In genomic region chr6:117922041-117922440, GRCm38 (mm10) we compare ENCODE assay signal across 21 mouse cellular contexts. TPM values are rescaled to one million over a fixed set of nuclear protein-coding genes. Genes with fewer than 3 reads are reported as not detected.
"Had no signal": no experiment of that assay in that cellular context is flagged by ENCODE, and none has a peak within 500 bp of the region (broad histone marks: within the 10 kb centered on the region; RNA-seq: fewer than 3 reads in every experiment).

No protein-coding gene starts in this region.

- H3K9ac ChIP-seq: liver, postnatal 0 days; lung, embryonic 15.5 days; midbrain, embryonic 13.5 days; midbrain, embryonic 15.5 days; neural tube, embryonic 12.5 days; stomach, embryonic 15.5 days had no signal

- H3K9me3 ChIP-seq: lung, embryonic 15.5 days; megakaryocyte, embryonic 14.5 days; midbrain, embryonic 13.5 days; midbrain, embryonic 15.5 days; neural tube, embryonic 12.5 days; stomach, embryonic 15.5 days had no signal

- H3K27ac ChIP-seq: lung, embryonic 15.5 days; macrophage; midbrain, embryonic 13.5 days; midbrain, embryonic 15.5 days; neural tube, embryonic 12.5 days; stomach, embryonic 15.5 days; stomach, postnatal 0 days had no signal

- H3K4me2 ChIP-seq: lung, embryonic 15.5 days; midbrain, embryonic 11.5 days; midbrain, embryonic 13.5 days; midbrain, embryonic 15.5 days; neural tube, embryonic 12.5 days; stomach, embryonic 15.5 days had no signal

- H3K4me3 ChIP-seq: lung, embryonic 15.5 days; megakaryocyte, embryonic 14.5 days; midbrain, embryonic 13.5 days; midbrain, embryonic 15.5 days; neural tube, embryonic 12.5 days; stomach, embryonic 15.5 days had no signal

- ATAC-seq: liver, postnatal 0 days; lung, postnatal 0 days; midbrain, embryonic 13.5 days; midbrain, embryonic 15.5 days had no signal

- H3K27me3 ChIP-seq: lung, embryonic 15.5 days; megakaryocyte, embryonic 14.5 days; midbrain, embryonic 13.5 days; midbrain, embryonic 15.5 days; neural tube, embryonic 12.5 days; stomach, embryonic 15.5 days had no signal

- DNase-seq: liver, postnatal 0 days; lung, adult 2 months; right cerebral cortex, postnatal 14 days; thymus, adult 2 months; thymus, postnatal 36 days had no signal

RNA-seq across cellular contexts. Expression of gene Fxyd4, which starts 15.5 kb away (rescaled TPM):
- total RNA-seq: megakaryocyte progenitor cell, adult 5-6 weeks; midbrain, postnatal 0 days; monocyte, adult 5-6 weeks; neutrophil, adult 5-6 weeks had no signal
- polyA plus RNA-seq: macrophage; spleen, adult 2 months; testis, adult 2 months had no signal
